Mouse (Mus musculus) cerebellum, postnatal 4 days (tissue): Measurements from ENCODE around the gene Cdk18.
A peak's percentile ranks its signal among the peaks of the same experiment; 100 is the strongest.

Experiments used
- DNase-seq, 2 experiments: peaks; one replicate each; pipeline ENCODE4 v3.0.0; 2022; ENCODE audit warnings: low spot score in 2 of 2, mixed read lengths in 1 of 2

Gene Cdk18

DNA sequence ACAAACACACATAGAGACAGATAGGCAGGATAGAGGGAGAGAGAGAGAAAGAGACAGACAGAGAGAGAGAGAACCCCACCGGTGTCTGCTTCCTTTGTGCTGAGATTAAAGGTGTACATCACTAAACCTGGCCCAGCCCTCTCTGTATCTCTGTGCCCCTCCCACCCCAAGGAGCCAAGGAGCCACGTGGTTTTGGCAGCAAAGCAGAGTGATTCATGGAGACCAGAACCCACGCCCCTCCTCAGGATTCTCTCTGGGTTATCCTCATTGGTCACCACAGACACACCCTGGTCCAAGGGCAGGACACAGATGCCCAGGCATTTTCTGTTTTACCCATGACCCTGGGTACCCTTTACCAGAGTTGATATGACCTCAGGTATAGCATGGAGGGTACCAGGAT lies 26.4 kb downstream of the Cdk18 start:
- DNase-seq = no peak

DNA sequence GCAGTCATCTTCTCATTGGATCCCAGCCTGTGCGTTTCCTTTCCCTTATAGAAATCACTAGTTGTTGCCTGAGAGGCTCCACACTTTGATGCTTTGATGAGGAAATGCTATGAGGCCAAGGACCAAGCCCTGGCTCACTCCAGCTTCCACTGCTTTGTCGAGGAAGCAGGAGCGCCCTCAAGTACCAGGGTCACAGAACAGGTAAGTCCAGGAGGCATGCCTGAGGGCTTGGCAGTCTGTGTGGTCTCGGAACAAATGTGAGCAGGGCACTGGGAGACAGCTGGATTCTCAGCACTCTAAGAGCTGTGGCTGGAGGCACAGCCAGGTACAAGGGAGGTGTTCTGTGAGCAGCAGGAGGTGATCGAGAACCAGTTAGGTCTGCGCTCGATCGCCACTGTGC lies 27.1 kb downstream of the Cdk18 start:
- no peak for DNase-seq

- no peak for DNase-seq
Observed at GRCm38 (mm10) chr1:132111411-132111810, 28.1 kb downstream of the Cdk18 start.

DNA sequence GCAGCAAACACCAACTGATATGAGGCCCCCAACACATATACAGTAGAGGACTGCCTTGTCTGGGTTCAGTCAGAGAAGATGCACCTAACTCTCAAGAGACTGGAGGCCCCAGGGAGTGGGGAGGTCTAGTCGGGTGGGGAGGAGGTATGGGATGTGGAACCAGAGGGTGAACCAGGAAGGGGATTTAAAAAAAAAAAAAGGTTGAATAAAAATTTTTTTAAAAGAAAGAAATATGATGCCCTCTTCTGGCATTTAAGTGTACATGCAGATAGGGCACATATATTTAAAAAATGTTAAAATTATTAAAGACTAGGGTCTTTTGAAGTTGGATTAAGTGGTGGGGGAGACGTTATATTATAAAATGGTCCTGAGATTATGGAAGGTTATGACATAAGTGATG lies 30.1 kb downstream of the Cdk18 start:
- DNase-seq = no peak

DNA sequence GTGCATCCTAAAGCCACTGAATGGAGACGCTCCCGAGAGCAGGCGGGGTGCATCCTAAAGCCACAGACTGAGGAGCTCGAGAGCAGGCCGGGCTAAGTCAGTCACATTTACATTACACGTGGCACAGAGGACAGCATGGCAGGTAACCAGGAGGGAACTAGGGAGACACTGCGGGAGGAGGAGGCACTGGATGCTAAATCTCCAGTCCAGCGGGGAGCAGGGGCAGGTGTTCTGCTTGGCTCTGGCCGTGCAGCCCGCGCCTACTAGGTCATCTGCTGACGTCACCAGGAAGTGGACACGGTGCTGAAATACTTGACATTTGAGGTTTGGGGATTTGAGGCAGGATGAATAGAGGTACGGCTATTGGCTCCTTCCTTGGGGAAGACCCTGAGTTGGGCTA lies 35.1 kb downstream of the Cdk18 start:
- DNase-seq = no peak

- DNase-seq = no peak
Observed at GRCm38 (mm10) chr1:132101953-132102697, 37.4 kb downstream of the Cdk18 start.

GRCm38 (mm10) chr1:132099775-132100174 lies 39.7 kb downstream of the Cdk18 start:
- DNase-seq = no peak

DNA sequence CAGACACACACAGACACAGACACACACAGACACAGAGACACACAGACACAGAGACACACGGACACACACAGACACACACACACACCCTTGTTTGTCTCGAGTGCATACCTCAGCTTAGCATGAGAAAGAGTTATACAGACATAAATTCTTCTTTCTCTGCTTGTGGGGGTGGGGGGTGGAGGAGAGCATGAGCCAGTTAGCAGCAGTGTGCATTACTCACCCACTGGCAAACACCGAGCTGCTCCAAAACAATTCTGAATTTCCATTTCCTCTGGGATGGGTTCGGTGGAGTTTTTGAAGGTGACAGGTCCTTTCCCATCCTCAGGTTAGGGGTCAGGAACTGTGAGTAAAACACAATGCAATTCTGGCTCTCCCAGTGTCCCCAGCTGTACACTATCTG lies 40.5 kb downstream of the Cdk18 start:
- DNase-seq = no peak

DNA sequence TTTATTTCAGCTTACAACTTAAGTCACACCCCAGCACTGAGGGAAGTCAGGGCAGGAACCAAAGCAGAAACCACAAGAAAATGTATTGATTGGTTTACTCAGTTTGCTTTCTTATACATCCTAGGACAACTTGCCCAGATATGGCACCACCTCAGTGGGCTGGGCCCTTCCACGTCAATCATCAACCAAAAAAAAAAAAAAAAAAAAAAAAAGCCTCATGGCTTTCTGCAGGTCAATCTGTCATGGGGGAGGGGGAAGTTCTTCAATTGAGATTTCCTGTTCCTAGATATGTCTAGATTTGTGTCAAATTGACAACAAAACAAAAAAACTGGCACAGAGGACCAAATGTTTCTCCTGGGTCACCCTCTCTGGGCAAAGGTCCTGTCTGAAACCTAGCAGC lies 41.4 kb downstream of the Cdk18 start:
- DNase-seq = no peak

- no peak for DNase-seq
Observed at GRCm38 (mm10) chr1:132095356-132096004, 44.0 kb downstream of the Cdk18 start.

GRCm38 (mm10) chr1:132093269-132093668 lies 46.2 kb downstream of the Cdk18 start:
- no peak for DNase-seq

- no peak for DNase-seq
Observed at GRCm38 (mm10) chr1:132090266-132090665, 49.2 kb downstream of the Cdk18 start.

GRCm38 (mm10) chr1:132089767-132090166 lies 49.7 kb downstream of the Cdk18 start:
- no peak for DNase-seq

DNA sequence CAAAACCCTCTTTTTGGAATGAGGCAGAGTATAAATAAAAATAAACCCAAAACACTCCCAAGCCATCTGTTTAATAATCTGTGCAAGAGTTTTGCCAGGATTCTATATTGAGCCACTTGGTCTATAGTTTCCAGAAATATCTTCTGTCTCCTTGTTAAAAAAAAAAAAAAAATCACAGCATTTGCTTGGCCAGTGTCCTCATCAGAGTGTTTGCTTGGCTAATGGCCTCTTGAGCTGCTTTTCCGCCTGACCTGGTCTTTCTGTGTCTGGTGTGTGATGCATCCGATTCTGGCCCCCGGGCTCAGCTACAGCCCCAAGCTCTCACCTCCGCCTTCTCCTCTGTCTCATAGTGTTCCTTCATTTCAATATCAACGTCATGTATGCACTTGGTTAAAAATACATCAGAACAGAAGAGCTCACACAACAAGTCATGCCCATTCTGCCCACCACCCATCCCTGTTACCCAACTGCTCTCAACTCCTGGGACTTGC lies 51.3 kb downstream of the Cdk18 start:
- DNase-seq = no peak

DNA sequence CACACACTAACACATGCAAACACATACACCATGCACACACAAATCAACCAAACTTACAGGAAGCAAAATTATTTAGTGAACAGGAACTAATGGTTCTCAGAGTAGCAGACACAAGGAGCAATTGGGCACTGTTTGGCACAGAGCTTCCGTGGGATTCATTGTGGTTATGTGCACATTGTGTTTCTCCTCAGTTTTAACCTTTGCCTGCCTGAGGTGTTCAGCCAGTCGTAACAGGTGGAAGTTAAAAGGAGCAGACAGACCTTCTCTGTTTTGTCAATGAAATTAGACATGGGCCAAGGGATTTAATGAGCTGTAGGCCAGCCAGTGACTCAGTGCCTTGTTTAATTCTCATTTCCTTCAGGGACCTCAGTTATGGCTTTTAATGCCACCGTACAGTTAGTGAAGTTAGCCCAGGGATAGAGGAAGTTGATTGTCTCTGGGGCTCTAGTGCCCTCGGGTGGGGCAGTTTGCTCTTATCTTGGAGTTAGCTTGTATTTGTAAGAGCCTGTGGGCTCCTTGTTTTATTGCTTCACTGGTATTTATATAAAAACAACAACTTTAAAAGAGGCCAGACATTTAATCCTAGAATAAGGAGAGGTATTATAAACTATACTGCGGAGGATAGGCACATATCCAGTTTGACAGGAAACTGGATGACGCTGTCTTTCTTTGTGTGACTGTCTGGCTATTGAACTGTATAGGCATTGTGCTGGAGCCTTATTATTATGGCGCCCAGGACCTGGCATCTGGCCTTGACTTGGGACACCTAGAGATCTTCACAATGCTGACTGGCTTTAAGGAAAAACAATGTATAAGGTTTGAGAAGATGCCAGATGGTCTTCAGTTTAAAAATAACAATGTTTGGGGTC lies 54.1 kb downstream of the Cdk18 start:
- no peak for DNase-seq

- no peak for DNase-seq
Observed at GRCm38 (mm10) chr1:132078413-132078812, 61.1 kb downstream of the Cdk18 start.

DNA sequence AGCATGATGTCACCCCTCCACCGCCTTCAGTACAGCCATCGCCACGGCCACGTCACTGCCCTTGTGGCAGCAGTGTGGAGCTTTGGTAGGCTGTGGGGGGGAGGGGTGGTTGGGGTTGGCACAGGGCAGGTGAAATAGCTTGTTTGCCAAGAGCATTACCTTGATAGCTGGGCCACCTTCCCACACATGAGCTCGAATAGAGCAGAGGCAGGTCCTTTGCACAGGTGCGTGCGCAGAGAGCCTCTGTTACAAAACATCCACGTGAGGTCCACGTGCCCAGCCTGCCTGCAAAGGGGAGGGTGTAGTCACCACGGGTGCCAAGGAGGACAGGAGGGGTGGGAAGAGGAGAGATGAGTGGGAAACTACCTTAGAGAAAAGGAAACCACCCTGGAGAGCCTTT lies 63.9 kb downstream of the Cdk18 start:
- no peak for DNase-seq

DNA sequence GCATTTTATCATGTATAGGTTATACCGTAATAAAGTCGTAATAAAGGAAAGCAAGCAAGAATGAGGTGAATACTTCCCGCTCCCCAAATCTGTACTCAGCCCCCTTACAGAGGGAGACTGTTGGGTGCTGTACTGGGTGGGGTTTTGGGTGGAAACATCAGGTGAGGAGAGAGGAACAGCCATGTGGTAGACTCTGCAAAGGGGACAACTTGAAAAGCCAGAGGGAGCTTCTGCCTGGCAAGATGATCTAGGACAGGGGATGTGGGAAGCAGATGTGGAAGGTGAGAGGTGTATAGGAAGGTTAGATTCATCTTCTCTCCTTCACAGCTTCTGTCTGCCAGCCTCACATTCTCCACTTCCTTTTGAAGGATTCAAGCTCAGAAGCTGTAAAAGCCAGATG lies 68.8 kb downstream of the Cdk18 start:
- no peak for DNase-seq

DNA sequence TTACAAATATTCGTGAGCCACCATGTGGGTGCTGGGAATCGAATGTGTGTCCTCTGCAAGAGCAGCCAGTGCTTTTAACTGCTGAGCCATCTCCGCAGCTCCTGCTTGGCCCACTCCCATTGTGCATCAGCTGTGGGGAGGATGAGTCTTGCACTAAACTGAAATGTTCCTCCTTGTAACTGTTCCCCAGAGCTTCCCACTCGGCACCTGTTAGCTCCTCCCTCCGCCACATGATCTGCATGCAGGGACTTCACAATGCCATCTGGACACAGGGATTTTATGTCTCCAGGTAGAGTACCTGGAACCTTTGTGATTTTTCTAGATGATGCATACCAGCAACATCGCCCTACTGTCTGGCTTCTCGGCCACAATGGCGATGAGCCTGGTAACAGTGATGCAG lies 70.0 kb downstream of the Cdk18 start:
- no peak for DNase-seq

- peak in 1 of 2 experiments; percentile 24 for DNase-seq
Observed at GRCm38 (mm10) chr1:132067261-132068255, 71.9 kb downstream of the Cdk18 start, which contains the start of gene Mfsd4a. Gene Mfsd4a, minus strand, starts transcription at chr1:132068062.
